Mouse (Mus musculus): ENCODE results near the gene Dop1b.

Gene Dop1b

DNA sequence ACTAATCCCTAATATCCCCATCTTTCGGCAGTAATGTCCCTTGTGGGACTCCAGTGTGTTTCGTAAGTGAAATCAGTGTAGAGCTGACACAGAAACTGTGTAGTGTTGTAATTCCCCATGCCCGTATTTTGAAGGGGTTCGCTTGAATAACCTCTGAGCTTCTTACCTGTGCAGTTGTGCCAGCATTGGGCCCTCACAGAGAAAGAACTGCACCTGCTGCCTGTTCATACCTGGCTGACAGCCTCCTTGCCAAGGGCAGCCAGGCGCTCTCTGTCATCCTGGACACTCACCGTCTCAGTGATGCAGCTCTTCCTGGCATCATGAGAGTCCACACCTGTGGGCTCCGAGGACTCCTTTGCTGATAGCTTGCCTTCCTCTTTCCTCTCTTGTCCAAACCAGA lies 1.3 kb downstream of the Dop1b start:
- no peak for DNase-seq (ENCODE audit: low spot score in 2 of 2)

DNA sequence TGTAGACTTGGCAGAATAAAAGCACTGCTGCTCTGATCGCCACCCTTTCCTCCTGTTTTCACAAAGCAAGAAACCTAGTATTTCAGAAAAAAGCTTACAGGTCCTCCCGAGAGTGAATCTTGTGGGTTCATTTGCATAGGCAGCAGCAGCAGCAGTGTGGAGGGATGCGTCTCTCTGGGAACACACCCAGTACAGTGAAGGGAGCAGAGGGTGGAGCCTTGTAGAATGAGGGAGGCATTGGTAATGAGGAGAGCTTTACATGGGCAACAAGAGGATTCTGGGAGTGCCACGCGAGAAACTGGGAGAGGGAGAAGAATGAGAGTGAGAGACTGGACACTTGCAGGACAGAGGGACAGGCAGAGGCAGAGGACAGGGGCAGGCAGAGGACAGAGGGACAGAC lies 2.7 kb downstream of the Dop1b start:
- no peak for DNase-seq (ENCODE audit: low spot score in 2 of 2)

DNA sequence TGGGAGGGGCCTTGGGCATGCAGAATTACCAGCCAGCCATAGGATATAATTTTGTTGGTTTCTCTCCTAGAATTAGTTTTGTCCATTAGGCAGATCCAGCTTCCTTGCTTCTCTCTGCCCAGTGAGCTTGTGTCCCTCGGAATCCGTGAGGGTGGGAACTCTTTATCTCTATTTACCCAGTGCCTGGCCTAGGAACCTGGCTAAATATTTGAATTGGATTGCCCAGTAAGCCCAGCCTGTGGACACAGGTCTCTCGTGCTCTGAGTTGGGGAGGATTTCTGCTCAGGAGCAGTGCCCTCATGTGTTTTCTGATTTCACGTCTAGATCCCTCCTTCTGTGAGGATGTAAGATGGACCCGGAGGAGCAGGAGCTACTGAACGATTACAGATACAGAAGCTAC lies 4.1 kb downstream of the Dop1b start:
- no peak for DNase-seq (ENCODE audit: low spot score in 2 of 2)

DNA sequence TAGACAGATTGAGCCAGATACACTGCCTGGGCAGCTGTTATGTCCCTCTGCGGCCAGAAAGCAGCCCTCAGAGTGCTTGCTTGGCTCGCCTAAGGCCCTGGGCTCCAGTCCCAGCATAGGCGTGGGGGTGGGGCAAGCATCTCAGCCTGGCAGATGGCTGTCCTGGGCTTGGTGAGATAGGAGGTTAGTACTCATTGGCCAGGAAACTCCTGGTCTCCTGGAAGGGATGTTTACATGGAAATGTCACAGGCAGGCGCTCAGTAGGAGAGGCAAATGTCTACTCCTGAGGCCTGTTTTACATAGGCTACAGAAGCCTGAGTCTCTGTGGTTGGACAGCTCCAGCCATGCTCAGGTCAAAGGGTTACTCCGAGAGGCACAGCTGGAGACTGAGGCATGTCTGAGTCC lies 5.6 kb downstream of the Dop1b start:
- no peak for DNase-seq (ENCODE audit: low spot score in 2 of 2)

DNA sequence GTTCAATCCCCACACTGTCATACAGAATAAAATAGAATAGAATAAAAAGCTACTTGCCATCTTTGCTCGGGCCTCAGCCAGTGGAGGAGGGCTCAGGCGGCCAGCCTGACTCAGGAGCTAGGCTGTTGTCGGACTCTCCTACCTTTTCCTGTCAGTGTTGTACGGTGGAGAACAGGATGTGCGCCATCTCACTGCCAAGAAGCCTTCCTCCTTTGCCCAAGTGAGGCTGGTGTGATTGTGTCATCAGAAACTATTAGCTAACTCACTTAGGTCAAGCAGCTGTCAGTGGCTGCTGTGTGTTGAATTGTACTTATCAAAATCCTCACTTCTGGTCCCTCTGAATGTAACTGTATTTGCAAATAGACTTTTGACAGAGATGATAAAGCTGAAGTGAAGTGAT lies 10.1 kb downstream of the Dop1b start:
- no peak for DNase-seq (ENCODE audit: low spot score in 2 of 2)

DNA sequence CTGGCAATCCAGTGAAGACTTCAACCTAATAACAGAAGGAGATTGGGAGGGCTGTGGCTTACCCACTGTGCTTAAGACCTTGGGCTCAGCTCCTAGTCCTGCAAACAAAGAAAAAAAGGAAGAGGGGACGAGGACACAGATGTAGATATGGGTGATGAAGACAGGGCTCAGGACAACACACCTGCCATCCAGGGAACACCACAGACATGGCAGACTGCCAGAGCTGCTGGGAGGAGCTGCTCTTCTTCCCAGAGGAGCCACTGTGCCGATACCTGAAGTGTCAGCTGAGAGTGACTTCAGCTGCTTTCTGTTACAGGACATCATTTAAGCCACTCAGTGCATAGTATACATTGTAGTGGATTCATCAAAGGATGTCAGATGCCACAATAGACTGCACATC lies 10.8 kb downstream of the Dop1b start:
- no peak for DNase-seq (ENCODE audit: low spot score in 2 of 2)

DNA sequence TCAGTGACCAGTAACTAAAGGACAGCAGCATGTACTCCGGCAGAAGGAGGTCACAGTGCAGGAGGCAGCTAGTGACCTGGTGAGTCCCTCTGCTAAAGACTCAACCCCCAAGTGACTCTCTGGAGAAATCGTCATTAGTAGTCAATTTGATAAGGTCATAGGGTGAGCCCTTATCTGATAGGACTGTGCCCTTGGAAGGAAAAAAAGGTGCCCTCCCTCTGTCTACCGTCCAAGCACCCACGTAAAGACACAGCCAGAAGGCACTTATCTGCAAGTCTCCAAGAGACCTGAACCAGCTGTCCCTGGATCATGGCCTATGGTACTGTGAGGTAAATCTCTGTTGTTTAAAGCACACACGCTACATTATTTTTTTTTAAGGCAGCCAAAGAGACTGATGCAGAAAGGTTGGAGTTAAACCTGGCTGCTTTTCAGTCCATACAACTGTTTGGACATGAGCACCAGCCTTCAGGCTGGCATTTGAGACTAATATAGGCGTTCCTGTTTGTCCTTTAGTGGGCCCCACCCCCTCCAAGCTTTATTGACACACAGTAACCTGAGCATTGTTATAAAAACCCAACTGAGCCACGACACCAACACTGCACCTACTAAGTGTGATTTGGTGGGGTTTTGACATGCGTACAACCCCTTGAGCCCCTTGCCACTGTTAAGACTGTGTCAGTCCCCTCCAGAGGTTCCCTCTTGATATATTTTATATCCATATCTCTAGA lies 13.9 kb downstream of the Dop1b start:
- no peak for DNase-seq (ENCODE audit: low spot score in 2 of 2)

DNA sequence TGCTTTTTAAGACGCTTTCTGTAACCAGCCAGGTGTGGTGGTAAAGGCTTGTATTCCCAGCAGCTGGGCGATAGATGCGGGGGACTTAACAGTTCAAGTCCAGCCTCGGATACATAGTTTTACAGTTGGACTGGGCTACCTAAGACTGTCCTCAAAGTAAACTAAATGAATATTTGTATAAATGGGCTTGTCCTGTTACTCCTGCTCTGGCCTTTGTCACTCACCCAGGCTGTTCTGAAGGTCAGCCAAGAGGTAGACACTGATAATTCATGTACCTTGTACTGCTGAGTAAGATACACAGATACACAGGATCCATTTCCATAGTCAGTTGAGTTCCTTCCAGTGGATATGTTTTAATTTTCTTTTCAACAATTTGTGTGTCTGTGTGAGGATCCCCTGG lies 14.5 kb downstream of the Dop1b start:
- no peak for DNase-seq (ENCODE audit: low spot score in 2 of 2)

DNA sequence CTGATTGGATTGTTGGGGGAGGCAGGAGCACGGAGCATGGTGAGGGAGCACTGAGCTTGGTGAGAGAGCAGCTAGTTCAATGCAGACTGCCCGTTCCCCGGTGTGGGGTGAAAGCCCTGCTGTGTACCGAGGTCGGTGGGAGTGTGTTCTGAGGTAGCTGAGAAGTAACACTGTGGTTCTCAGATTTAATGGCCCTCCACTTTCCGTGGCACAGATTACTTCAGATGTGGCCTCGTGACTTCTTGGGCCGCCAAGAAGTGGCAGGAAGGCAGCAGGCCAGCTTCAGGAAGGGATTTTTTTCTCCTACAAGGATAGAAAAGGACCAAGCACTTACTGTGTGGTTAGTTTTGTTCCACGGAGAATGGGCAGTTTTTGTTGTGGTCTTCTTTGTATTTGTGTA lies 17.0 kb downstream of the Dop1b start:
- no peak for DNase-seq (ENCODE audit: low spot score in 2 of 2)

DNA sequence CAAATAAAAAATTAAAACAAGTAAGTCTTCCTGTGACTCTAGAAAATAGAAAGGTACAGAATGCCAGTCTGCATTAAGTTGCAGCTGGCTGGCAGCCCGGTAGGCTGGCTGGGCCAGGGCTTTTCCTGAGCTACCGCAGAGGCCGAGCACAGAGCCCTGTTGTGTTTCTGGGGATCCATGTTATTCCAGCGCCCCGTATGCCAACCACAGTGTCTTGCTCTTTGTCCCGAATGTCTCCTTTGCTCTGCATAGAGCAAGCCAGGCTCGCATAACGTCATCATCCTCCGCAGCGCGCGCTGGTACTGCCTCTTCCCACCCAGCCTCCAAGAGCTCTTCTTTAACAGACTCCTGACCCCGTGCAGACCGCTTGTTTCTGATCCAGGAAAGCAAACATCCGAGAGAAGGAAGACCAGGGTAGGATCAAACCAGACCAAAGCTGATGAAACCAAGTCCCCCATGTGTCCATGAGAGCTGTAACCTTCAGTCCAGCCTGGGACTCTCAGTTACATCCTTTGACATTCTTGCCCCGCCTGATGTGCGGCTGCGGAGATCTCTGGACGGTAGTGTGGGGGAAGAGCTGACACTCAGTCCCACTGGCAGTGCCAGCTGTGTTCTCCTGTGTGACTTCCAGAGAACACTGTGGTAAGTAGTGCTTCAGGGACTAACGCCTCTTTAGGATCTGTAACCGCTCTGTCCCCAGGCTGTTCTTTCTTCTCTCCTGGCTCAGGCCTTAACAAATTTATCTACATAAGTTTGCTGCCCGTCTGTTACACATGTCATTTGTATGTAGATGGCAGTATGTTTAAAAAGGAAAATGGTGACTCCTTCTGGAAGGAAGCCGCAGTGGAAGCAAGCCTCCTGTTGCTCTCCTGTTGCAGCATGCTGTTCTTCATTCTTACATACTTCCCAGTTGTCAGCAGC lies 18.4 kb downstream of the Dop1b start:
- no peak for DNase-seq (ENCODE audit: low spot score in 2 of 2)

DNA sequence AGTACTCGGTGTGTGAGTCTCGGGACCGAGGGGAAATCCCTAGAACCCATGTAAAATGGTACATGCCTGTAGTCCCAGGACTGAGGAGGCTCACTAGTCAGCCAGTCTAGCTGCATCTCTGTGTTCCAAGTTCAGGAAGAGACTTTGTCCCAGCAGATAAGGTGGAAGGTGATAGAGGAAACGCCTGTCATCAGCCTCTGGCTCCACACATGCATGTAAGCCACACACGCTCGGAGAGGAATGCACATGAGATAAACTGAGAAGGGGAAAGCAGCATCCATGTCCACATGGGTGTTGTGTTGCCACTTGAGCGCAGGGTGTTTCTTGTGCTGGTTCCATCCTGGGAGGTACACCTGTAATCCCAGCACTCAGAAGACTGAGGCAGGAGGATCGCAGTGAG lies 19.6 kb downstream of the Dop1b start:
- DNase-seq (ENCODE audit: low spot score in 2 of 2), result no peak

DNA sequence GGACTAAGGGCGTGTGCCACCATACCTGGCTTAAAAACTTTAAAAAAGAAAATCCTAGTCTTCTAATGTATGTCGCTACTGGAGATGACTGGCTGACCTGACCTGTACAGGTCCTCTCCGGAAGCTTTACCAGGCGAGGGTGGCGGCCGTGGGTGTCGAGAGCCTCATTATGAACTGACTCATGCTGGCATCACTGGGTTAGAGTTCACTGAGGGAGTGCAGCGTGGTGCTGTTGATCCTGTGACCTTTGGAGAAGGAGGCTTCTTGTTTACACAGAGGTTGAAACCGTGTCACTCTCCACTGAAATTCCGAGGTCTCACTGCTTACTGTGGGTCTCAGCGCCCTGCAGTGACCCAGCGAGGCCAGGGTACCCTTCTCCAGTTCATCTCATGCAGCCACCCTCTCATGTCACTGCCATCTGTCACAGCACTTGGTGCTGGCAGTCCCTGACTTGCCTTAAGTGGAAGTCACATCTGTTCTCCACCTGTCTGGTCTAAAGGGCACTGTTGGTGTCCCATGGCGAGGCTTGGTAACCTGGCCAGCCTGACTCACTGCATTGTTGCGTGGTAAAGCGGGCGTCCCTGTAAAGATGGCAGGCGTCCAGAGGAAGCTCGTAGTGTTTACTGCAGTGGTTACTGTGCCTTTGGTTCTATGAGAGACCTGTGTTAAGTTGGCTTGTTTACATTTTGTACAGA lies 21.3 kb downstream of the Dop1b start:
- DNase-seq (ENCODE audit: low spot score in 2 of 2), result no peak

DNA sequence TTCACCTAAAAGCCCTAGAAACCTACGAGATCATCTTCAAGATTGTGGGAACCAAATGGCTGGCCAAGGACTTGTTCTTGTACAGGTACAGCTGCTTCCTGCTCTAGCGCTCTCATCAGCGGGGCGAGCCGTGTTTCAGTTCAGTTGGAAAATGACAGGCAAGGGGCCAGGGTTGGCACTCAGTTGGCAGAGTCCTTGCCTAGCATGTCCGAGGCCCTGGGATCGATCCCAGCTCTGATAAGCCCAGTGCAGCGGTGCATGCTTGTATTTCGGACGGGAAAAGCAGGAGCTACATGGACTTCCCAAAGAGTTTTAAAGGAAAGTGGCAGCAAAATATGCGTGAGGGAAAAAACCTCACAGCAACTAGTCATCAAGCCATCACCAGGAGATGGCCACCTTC lies 27.5 kb downstream of the Dop1b start:
- DNase-seq (ENCODE audit: low spot score in 2 of 2), result no peak

DNA sequence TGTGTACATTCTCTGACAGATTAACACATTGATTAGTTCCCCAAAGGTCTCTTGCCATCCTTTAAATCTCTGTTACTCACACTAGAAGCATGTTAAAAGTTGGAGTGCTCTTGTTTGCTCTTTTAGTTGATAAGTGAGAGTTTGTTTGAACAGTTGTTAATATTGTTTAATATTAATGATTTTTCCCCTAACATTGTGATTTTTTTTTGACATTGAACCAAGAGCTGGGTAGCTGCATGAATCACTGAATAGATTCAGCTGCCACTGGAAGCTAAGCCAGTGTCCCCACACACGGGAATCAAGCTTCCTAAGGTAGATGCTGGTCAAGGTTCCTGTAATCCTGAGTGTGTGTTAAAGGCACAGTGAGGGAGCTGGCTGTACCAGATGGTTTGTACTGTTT lies 31.2 kb downstream of the Dop1b start:
- DNase-seq (ENCODE audit: low spot score in 2 of 2), result no peak

DNA sequence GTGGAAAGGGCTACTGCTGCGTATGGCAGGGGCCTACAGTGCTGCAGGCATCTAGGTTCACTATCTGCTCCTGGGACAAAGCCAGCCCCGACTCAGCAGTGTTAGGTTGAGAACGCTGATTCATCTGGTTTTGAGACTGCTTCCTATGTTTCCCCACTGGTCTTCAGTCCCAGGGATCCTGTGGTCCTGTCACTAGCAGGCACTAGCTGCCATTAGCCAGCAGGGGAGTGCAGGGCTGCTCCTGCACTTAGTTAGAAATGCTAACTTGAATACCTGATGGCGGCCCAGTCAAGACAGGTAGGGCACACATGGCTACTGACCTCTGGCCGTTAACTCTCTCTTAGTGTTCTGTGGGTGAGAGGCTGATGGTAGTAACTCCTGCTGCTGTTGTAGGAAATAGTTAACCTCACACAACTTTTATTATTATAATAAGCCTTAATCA lies 32.4 kb downstream of the Dop1b start:
- DNase-seq (ENCODE audit: low spot score in 2 of 2), result no peak

DNA sequence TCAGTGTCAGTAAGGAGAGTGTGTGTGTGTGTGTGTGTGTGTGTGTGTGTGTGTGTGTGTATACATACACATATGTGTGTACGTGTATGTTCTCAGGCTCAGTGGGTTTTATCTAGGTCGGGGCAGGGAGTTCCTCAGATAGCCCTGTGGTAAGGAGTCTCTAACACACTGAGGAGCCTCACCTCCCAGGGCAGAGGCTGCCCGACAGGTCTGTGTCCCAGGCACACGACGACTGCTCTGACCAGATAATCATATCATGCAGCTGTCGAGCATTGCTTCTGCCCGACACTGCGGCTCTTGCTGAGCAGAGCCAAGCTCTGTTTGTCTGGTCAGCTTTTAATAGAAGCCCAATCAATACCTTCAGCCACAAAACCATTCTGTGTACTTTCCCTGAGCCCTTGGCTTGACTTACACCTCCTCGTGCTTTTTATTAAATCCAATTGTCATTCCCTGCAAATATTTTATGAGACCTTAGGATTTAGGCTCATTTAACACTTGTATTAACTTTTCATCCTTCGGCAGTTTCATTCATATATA lies 33.2 kb downstream of the Dop1b start:
- DNase-seq (ENCODE audit: low spot score in 2 of 2), result no peak

DNA sequence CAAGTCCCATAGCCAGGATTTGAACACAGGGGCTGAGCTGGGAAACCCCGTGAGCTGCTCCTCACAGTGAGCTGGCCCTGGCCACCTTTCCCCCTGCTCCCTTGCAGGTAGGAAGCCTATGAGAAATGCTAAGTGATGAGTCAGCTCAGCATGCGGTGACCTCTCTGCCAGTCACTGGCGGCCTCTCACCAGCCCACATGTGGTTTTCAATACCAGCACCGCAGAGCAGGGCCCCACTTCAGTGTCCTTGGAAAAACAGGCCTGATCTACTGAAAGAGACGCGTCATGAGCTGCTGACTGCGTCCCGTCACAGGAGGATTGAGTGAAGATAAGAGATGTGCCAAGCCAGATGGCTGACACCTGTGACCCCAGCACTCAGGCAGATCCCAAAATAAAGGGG lies 34.7 kb downstream of the Dop1b start:
- DNase-seq (ENCODE audit: low spot score in 2 of 2), result no peak

DNA sequence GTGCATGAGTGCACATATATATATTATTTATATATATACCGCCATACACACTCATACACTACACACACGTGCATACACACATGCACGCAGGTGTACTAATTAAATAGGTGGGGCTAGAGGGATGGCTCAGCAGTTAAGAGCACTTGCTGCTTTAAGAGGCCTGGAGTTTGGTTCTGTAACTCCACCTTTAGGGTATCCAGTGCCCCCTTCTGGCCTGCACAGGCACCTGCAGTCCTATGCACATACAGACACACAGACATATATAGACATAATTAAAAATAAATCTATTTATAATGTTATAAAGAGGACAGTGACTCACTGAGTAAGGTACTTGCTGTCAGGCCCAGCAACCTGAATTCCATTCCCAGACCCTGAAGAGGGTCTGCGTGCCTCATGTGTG lies 35.3 kb downstream of the Dop1b start:
- DNase-seq (ENCODE audit: low spot score in 2 of 2), result peak in 1 of 2 experiments; percentile 18

DNA sequence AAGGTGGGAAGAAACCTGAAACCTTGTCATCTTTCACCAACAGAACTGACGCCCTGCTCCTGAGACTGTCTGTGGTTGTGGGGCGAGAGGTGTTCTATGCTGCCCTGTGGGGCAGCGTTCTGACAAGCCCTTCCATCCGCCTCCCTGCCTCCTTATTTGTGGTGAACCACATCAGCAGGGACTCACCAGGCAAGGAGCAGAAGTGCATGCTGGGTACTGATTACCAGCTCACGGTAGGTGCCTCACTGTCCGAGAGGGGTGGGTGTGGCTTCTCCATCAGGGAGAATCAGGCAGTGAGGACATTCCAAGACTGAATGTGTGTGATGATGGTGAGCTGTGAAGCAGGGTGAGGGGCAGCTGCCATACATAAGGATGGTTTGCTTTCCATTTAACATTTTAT lies 35.7 kb downstream of the Dop1b start:
- DNase-seq (ENCODE audit: low spot score in 2 of 2), result no peak

DNA sequence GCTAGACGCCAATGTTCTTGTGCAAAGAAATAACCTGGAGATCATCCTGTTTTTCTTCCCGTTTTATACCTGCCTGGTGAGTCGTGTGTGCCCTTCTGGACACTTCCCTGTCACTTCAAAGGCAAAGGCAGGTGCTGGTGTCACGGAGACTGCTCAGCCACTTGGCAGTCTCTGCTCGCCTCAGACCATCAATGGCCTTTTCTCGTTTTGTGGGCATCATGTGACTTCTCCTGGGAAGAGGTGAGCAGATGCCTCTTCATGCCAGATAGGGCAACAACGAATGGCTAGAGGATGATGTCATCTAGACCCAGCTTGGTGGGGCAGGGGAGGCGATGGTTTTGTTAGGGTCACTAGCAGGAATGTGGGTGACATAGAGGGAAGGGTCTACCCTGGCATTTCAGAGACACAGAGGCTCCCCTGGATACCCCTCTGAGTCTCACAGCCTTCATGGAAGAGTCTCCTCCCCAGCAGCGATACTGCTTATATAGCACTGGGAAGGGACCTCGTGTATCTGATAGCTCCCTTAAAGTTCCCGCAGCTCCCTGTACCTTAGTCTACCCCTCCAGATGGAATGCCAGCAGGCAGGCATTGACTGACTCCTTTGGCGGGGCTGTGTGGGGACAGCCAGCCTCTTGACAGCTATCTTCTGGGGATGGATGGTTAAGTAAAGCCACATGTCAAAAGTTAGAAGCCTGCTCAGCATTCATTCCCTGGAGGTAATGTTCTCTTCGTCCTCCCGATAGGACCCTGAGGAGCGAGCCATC lies 37.6 kb downstream of the Dop1b start:
- no peak for DNase-seq (ENCODE audit: low spot score in 2 of 2)

DNA sequence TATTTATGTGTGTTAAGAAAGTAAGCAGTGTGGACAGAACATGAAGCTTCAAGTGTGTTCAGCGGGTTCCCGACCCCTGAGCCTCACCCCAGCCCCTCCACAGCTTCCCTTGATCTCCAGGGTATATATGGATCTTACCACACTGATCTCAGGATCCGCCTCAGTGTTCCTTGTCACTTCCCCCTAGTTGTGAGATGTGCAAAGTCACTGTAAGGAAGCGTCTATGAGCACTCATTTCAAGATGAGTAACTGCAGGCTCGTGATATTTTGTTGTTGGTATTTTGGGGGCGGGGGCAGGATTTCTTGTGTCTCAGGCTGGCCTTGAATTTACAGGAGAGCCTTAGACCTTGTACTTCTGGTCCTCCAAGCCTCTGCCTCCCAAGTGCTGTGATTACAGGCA lies 38.8 kb downstream of the Dop1b start:
- DNase-seq (ENCODE audit: low spot score in 2 of 2), result no peak

DNA sequence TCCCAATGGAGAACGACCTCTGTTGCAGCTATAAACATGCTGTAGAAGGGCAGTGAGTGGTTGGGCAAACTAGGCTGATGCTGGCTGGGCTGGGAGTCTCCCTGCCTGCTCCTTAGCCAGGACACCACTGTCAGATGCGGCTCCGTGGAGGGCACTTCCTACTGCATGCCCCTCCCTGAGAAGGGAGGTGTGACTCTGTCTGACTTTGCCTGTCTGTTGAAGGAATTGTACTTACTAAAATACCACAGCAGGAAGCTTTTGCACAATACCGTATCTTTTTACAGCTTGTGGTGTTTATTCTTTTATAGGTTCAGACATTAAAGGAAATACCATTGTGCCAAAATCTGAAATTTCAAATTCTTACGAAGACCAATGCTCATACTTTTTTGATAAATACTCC lies 40.1 kb downstream of the Dop1b start:
- no peak for DNase-seq (ENCODE audit: low spot score in 2 of 2)
